Mouse (Mus musculus): ENCODE measurements around the gene Usb1.

Gene Usb1

DNA sequence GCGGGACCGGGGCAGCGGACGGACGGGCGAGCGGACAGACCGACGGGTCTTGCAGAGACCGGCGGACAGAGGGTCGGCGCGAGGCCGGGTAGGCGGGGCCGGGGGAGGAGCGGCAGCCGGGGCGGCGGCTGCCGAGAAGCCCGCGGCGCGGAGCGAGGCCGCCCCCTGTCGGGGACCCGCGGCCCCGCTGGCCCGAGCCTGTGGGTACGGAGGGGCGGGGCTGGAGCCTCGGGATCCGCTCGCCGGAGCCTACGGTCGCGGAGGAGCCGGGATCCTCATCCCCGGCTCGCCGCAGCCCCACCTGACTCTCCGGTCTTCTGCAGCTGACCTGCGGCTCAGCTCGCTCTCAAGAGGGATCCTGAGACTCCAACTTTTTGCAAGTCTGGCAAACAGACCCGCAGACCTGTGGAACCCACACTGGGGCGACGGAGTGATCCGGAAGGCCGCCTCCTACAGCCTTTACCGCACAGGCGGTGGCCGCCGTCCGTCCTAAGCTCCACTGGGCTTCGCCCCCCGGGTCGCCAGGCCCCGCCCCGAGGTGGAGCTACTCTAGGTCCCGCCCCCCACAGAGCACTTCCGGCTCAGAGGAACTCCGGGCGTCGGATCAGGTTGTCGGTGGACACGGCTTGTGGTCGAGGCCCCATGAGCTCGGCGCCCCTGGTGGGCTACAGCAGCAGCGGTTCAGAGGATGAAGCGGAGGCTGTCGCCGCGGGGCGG lies at the start of gene Usb1, which contains the start of gene Zfp319:
TSS of gene Usb1 (plus strand) at position 565 of the 717 bp plus-strand sequence.
TSS of gene Zfp319 (minus strand) at position 231 of the 717 bp plus-strand sequence.
- DNase-seq (ENCODE audit: low spot score in 2 of 2), result peak; percentile 83 to 91

DNA sequence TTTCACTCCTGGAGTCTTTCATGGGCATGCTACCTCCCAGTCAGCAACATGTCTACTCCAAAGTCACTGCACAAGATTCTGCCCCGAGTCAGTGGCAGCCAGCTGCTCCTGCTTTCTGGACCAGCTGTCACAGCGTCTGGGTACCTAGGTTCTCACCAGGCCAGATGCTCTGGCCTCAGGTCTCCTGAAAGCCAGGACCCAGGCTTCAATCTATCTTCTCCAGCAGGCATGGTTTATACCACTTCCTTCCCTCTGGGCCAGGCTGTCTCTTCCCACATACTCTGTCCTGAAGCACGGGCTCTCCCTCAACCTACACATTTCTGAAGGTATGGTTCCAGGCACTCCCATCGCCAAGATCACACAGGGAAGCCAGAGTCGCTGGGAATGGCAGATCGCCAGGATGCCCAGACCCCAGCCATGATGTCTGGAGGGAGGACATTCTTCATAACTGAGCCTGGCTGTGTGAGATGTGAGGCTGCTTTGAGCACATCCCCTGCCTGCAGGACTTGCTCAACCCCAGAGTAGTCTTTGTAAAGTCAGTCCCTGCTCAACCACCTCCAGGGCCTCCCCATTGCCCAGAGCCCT lies 42.9 kb upstream of the Usb1 start:
- no peak for DNase-seq (ENCODE audit: low spot score in 2 of 2)

DNA sequence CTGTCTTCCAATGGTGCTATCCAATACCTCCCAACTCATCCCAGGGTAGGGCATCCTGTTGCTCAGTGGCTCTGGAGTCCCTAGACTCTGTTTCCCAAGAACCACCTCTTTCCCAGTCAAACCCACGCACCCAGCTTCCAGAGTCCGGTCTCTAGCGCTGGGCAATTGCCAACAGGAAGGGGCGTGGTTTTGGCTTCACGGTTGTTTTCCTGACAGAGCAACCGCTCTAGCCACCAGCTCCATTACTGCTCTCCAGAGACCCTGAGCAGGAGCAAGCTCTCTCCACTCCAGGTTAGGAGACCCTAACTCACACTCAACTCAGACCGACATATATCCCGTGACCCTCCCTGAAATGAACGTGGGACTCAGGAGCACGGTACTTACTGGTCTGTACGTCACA lies 38.9 kb upstream of the Usb1 start:
- no peak for DNase-seq (ENCODE audit: low spot score in 2 of 2)

DNA sequence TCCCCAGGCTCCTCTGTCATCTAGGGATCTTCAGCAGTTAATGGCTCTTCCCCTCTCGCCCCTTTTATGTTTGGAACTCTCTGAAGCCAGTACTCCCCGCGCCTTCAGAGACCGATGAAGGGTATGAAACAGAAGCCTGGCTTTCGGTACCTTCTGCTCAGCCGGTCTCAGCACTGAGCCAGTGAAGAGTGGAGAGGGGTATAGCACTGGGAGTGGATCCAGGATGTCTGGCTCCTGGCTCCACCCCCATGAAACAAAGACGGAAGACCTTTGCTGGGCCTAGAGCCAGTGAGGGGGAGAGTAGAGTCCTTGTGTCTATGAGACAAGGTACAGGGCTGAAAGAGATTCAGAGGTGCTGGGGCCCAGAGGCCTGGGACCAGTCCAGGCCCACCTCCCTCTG lies 38.2 kb upstream of the Usb1 start:
- no peak for DNase-seq (ENCODE audit: low spot score in 2 of 2)

DNA sequence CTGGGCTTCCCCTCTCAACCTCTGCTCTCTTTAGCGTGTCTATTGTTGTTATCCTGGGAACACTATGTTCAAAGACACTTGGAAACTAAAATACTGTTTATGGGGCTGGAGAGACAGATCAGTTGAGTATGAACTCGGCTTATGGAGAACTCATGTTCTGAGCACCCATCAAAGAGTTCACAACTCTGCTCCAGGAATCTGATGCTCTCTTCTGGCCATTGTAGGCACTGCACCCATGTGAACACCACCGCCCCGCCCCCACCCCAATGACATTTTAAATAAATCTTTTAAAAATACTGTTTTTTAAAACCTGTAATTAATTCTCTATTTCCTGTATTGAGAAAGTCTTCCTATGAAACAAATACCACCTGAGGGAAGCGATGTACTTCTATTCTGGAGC lies 29.7 kb upstream of the Usb1 start:
- DNase-seq (ENCODE audit: low spot score in 2 of 2), result no peak

DNA sequence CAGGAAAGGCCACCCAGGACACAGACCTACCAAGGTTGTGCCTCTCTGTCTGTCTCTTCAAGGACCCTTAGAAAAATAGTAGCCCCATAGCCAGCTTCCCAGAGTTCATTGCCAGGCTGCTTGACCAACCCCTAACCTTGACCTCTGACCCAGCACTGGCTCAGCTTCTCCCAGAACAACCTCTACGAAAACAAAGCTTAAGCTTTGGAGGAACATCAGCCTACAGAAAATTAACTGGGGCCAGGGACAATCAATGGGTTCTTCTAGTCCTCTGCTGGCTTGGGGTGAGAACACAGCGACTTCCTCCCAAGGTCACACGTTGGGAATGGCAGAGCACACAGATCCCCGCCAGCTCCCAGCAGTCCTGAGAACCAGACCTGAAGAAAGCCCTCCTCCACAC lies 26.6 kb upstream of the Usb1 start:
- DNase-seq (ENCODE audit: low spot score in 2 of 2), result no peak

DNA sequence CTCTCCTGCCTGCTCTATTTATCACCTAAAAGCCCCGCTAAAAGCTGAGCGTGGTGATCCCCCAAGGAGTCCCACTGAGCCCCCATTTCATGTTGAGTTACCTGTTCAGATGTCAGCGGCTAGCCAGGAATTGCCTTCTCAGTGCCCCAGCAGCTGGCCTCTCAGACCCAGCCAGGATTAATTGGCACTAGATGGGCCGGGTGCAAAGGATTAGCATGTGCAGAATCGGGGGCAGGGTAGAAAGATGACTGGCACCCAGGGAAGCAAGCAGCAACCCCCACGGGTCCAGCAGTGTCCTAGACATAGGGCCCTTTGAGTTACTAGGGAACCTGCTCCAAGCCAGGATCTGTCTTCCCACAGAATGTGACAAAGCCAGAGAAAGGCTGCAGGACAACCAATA lies 25.7 kb upstream of the Usb1 start, which contains the start of gene Cngb1:
TSS of gene Cngb1 (minus strand) at position 155 of the 400 bp plus-strand sequence.
- no peak for DNase-seq (ENCODE audit: low spot score in 2 of 2)

DNA sequence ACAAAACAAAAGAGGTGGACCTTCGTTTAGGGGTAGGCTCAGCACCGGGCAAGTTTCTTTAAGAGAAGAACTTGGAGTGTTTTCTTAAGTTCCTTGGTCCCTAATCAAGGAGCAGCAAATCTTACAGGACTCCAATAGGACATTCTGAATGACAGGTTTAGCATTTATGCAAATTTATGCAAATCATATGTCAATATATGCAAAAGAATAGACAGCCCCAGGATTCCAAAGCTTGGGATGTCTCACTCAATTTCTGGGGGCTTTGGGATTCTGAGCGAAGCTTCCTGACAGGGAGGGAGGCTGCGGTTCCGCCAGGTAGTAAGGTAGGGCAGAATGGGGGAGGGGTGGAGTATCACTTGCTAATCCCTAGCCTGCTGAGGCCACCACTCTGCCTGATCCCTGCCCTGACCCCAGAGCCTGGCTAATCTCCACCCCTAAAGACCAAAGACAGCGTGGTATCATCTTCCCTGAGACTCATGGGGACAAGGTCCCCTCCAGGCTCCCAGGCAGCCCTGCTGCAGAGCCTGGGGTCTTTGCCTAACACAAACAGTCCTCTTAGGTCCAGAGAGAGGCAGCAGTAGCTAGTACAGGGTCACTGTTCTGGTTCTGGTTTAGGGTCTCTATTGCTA lies 21.6 kb upstream of the Usb1 start, which contains the start of gene Tepp:
TSS of gene Tepp (plus strand) at position 225 of the 629 bp plus-strand sequence.
- DNase-seq (ENCODE audit: low spot score in 2 of 2), result no peak

DNA sequence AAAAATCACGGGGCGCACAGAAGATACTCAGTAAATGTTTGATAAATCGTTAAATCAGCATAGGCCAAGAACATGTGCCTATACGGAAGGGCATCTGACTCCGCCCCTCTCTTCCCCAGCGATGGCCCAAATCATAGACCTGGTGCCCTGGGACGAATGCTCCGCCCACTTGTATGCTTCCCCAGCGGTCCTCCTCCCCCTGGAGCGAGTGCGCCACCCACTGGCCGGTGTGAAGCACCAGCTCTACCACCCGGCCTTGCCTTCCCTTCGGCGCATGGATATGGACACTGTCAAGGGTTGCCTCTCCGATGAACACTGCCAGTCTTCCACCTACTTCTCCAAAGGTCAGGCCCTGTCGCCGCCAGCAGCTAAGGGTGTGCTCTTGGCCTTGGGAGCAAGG lies 19.2 kb upstream of the Usb1 start:
- no peak for DNase-seq (ENCODE audit: low spot score in 2 of 2)

DNA sequence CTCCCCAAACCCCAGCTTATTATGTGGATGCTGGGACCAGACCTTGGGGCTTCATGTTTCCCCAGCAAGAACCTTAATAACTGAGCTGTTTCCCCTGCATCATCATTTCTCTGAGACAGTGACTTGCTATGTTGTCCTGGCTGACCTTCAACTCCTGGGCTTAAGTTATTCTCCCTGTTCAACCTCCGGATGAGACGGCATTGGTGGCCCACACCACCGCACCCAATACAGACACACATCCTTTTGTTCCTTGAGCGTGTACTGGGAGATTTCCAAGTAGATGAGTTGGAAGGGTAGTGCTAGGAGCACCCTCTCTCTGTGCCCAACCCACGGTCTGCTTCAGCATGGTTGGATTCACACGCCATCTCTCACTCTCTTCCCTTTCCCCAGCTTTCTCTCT lies 18.2 kb upstream of the Usb1 start:
- no peak for DNase-seq (ENCODE audit: low spot score in 2 of 2)

DNA sequence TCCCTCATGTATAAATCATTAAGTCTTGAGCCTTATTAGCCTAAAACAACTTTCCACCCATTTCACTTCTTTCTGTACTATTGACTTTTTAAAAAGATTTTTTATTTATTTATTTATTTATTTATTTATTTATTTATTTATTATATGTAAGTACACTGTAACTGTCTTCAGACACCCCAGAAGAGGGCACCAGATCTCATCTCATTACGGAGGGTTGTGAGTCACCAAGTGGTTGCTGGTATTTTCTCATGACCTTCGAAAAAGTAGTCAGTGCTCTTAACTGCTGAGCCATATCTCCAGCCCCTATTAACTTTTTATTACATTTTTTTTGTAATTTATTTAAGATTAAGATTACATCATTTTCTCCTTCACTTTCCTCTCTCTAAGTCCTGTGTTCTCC lies 17.4 kb upstream of the Usb1 start:
- DNase-seq (ENCODE audit: low spot score in 2 of 2), result no peak

DNA sequence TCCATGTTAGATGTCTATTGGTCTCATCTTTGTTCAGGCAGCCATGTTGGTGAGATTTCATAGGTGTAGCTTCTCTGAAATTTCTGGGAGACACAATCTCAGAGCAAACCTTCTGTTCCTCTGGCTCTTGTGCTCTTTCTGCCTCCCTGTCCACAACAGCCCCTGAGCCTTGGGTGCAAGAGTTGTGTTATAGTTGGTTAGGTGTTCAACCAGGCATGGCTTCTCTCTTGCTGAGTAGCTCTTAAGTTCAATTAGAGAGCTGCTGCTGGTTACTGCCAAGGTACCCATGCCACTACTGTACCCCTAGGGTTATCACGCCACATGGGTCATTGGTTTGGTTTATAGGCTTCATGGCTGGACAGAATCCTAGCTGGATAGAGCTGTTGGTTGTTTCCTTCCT lies 16.7 kb upstream of the Usb1 start:
- no peak for DNase-seq (ENCODE audit: low spot score in 2 of 2)

DNA sequence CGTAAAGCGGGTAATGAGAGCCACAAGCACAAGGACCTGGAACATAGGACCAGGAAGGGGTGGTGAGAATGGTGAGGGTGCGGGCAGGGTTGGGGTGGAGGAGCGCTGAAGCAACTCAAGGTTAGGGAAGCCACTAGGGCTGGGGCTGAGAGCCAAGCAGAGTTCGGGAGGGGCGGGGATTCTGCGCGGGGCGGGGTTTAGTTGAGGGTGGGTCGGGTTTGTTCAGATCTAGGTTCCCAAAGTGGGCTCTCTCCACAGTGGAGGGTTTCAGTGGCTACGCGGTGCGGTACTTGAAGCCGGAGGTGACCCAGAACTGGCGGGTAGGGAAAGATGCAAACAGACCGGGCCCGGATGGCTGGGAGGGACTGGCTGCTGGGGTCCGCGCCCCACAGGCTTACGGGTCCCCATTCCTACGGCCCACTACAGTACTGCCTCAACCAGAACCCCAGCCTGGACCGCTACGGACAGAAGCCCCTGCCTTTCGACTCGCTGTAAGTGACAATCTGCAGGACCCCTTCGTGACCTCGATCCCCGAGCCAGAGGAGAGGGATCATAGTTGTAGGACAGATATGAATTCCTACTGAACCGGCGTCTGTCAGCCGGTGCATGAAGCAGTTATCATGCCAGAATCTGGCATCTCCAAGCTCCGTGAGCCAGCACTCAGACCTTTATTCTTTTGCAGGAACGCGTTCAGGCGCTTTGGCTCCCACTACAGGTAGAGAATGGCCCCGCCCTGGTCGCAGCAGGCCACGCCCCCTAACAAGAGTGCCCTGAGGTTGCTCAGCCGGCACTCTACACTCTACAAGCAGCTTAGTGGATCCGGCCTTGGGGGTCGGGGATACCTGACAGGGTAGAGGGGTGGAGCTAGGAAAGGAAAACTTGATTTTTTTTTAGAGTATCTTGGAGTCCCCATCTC lies 11.6 kb upstream of the Usb1 start:
- DNase-seq (ENCODE audit: low spot score in 2 of 2), result no peak

DNA sequence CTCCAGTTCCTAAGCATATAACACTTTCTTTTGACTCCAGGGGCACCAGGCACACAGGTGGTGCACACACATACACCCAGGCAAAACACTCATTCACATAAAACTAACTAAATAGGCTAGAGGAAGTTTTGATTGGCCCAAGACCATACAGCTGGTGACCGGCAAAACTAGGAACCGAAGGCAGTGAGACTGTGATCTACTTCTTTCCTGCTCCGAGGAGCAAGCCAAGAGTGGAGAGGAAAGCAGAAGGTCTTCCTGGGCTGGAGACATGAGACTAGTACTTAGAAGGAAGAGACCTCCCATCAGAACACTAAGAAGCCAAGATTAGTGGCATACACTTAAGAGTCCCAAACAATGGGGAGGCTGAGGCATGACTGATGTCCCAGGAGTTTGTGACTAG lies 8.9 kb upstream of the Usb1 start:
- DNase-seq (ENCODE audit: low spot score in 2 of 2), result no peak

DNA sequence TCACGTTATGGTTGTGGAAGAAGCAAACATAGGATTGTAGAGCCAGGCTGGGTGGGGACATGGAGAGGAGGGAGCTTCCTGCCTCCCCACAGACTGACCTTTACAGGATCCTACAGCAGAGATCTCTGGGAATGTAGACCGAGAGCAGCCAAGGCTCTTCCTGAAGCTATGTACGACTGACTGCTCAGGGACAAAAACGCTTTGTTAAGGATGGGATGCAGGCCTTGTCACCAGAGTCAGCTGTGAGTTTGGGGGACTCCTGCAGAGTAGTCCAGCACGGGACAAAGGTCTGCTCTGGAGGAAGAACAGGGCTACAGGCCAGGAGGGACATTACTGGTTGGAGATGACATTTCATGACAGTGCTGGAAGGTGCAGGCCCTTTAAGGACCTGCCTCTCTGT lies 7.4 kb upstream of the Usb1 start:
- DNase-seq (ENCODE audit: low spot score in 2 of 2), result no peak

DNA sequence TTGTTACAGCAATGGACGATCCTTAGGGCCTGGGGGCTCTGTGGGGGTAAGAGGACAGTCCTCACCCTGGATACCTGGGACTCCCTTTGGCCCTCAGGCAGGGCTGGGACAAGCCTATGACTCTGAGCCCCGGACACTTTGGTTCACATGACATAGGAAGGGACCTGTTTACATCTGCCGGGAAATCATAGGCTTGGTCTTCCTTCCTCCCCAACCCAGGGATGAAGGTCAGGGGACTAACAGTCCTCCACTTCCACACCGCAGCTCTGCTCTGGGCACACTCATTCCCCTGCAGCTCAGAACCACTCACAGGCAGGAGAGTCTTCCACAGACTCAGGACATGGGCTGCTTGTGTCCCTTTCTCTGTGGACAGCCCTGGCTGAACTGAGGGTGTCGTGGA lies 5.3 kb upstream of the Usb1 start:
- DNase-seq (ENCODE audit: low spot score in 2 of 2), result no peak

DNA sequence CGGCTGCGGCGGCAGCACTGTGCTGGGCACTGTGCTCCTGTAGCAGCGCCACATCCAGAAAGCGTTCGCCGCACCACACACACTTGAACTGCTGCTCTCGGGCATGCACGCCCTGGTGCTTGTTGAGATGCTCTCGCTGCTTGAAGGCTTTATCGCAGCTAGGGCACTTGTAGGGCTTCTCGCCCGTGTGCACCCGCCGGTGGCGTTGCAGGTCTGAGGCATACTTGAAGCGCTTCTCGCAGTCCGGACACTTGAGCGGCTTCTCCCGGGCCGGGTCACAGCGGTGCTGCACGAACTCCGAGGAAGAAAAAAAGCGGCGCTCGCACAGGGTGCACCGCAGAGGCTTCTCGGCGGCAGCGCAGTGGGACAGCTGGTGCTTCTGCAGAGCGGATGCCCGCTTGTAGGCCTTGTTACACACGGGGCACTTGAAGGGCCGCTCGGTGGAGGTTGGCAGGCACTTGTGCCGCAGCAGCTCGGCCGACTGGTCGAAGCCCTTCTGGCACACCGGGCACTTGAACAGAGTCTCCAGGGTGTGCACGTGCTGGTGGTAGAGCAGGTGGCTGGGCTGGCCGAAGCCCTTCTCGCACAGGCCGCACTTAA lies 4.1 kb upstream of the Usb1 start:
- DNase-seq (ENCODE audit: low spot score in 2 of 2), result no peak

DNA sequence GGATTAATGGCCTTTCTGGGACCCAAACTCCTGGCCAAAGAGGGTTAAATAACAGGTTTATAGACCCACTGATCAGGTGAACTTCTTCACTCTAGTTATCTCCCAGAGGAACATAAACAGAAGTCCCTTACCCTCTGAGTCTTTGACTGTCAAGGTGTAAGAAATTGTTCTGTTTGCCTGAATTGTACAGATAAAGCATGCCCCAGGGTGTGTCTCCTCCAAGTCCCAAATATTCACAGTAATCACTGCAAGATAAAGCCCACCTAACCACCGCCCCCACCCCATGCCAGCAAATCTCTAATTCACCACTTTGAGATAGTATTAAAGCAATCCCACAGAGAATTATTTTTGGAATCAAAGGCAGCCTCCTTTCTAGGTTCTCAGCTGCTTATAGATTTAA lies 1.7 kb upstream of the Usb1 start:
- no peak for DNase-seq (ENCODE audit: low spot score in 2 of 2)

DNA sequence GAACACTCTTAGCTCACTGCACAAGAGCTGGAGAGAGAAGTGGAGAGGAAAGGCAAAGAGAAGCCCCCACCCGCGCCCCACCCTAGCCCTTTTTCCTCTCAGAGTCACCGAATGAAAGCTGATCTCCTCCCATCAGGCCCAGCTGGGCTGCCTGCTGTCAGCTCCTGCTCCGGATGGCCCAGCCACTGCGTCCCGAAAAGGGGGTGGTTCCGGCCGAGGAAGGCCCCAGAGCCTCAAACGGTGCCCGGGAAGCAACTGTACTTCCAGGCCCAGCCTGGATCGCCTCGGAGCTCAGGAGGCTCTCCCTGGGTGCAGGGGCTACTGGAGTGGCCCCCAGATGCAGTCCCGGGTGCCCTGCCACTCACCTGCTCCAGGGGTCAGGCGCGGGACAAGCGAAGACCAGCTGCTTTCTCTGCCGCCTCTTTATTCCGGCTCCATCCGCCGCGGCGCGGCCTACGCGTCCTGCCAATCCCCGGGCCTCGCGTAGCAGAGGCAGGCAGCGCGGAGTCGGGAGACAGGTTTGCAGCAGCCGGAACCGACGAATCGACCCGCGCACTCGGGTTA lies 846 bp upstream of the Usb1 start:
- DNase-seq (ENCODE audit: low spot score in 2 of 2), result no peak

DNA sequence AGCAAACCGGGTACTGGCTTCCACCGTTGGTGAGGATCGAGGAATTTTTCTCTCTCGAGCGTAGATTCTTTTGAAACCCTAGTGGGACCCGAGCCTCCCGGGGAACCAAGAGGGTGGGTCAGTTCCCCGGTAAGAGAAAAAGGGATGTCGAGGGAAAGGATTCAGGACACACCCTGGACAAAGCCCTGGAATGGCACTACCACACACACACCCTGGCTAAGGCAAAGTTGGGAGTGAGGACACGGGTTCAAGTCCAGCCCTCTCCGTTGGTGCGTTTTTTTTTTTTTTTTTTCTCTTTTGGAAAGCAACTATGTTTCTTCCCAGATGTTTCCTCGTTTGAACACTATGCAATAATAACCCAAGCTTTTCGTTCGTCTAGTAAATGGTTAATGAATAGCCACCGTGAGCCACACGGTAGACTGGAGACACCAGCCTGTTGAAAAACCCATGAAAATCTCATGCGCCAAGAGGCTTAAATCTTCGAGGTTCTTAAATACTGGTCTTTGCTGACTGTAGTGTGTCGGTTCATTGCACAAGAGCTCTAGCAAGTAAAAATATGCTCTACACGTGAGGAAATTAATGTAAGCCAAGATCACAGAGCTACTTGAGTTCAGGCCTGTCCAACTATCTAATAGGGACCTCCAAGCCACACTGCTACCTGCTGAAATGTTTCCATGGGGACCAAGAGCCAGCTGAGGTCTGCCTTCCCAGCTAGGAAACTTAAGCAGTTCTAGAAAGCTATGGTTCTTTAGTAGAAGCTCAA lies 534 bp downstream of the Usb1 start:
- no peak for DNase-seq (ENCODE audit: low spot score in 2 of 2)

DNA sequence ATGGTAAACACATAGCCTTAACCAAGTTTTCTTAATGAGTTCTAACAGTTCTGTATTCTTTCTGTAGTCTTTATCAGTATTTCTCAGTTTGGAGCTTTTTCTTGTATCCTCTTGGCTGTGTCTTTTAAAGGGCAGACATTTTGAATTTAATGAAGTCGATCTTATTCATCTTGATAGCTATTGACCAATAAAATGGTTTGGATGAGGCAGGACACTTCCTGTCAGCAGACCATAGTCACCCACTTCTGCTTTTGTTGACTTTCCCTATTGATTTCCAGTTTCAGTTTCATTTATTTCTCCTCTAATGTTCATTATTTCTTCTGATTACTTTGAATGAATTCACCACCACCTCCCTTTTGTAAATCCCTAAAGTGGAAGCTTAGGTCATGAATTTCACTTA lies 3.6 kb downstream of the Usb1 start:
- no peak for DNase-seq (ENCODE audit: low spot score in 2 of 2)

Measured in left cerebral cortex, adult 9 months (tissue).